Mouse (Mus musculus): ENCODE results near the gene Thada.

The Thada gene

GRCm38 (mm10) chr17:84474312-84474711 is 8.3 kb upstream of the Thada start:
- no peak for DNase-seq

GRCm38 (mm10) chr17:84435012-84435411 is 31.0 kb downstream of the Thada start:
- no peak for DNase-seq

- peak; percentile 66 for DNase-seq
These were observed 31.8 kb downstream of the Thada start for GRCm38 (mm10) chr17:84434233-84434632.

GRCm38 (mm10) chr17:84431991-84432390 is 34.0 kb downstream of the Thada start:
- peak; percentile 80 for DNase-seq

GRCm38 (mm10) chr17:84424258-84424657 is 41.7 kb downstream of the Thada start:
- no peak for DNase-seq

- DNase-seq = peak; percentile 84
These were observed 43.1 kb downstream of the Thada start for GRCm38 (mm10) chr17:84422916-84423315.

GRCm38 (mm10) chr17:84422001-84422785 is 43.8 kb downstream of the Thada start:
- DNase-seq = peak; percentile 99

GRCm38 (mm10) chr17:84421042-84421441 is 45.0 kb downstream of the Thada start:
- peak; percentile 83 for DNase-seq

- no peak for DNase-seq
These were observed 45.7 kb downstream of the Thada start for GRCm38 (mm10) chr17:84420276-84420639.

- DNase-seq = peak; percentile 90
These were observed 46.4 kb downstream of the Thada start for GRCm38 (mm10) chr17:84419326-84420275.

- DNase-seq = peak; percentile 61
These were observed 50.1 kb downstream of the Thada start for GRCm38 (mm10) chr17:84415936-84416335.

GRCm38 (mm10) chr17:84408731-84409130 is 57.3 kb downstream of the Thada start:
- peak; percentile 67 for DNase-seq

- peak; percentile 92 for DNase-seq
These were observed 60.4 kb downstream of the Thada start for GRCm38 (mm10) chr17:84405616-84406015.

- DNase-seq = peak; percentile 94
These were observed 64.2 kb downstream of the Thada start for GRCm38 (mm10) chr17:84401796-84402195.

- DNase-seq = peak; percentile 92
These were observed 66.6 kb downstream of the Thada start for GRCm38 (mm10) chr17:84399431-84399830.

- DNase-seq = peak; percentile 94
These were observed 76.0 kb downstream of the Thada start for GRCm38 (mm10) chr17:84390026-84390425.

- peak; percentile 79 for DNase-seq
These were observed 79.8 kb downstream of the Thada start for GRCm38 (mm10) chr17:84386176-84386575.

- no peak for DNase-seq
These were observed 80.3 kb downstream of the Thada start for GRCm38 (mm10) chr17:84385696-84386095.

GRCm38 (mm10) chr17:84384661-84385060 is 81.3 kb downstream of the Thada start:
- peak; percentile 24 for DNase-seq

- no peak for DNase-seq
These were observed 85.7 kb downstream of the Thada start for GRCm38 (mm10) chr17:84380340-84380739.

- DNase-seq = peak; percentile 57
These were observed 89.1 kb downstream of the Thada start for GRCm38 (mm10) chr17:84376882-84377281.

- peak; percentile 82 for DNase-seq
These were observed 93.5 kb downstream of the Thada start for GRCm38 (mm10) chr17:84372411-84373045.

- peak; percentile 66 for DNase-seq
These were observed 95.6 kb downstream of the Thada start for GRCm38 (mm10) chr17:84370385-84370784.
